Mouse (Mus musculus) liver, embryonic 12.5 days (tissue): Measurements from ENCODE around the gene Hdac1. TPM values are rescaled to one million over a fixed set of nuclear protein-coding genes. Genes with fewer than 3 reads are reported as not detected.
A peak's percentile ranks its signal among the peaks of the same experiment; 100 is the strongest.

Experiments
- ATAC-seq: fragments of 200-750 bp; cut with Nextera tagmentation; 2 replicates; pipeline ENCODE4 v1.8.0; 2017; ENCODE audit warnings: moderate number of reproducible peaks, mild to moderate bottlenecking, moderate library complexity
- H3K27ac ChIP-seq: fragments of 300-500 bp; sonication (generic); 2 replicates; pipeline ENCODE4 v1.5.1; 2016; ENCODE audit warnings: mild to moderate bottlenecking
- H3K27me3 ChIP-seq: fragments of 300-500 bp; sonication (generic); replicated peaks from 2 replicates; pipeline ENCODE4 v1.6.1; 2016; ENCODE audit warnings: mild to moderate bottlenecking, moderate library complexity
- H3K36me3 ChIP-seq: fragments of 300-500 bp; sonication (generic); 2 replicates; pipeline ENCODE4 v1.6.1; 2016; ENCODE audit warnings: mild to moderate bottlenecking, moderate library complexity
- H3K4me1 ChIP-seq: fragments of 300-500 bp; sonication (generic); 2 replicates; pipeline ENCODE4 v1.6.1; 2016
- H3K4me2 ChIP-seq: fragments of 300-500 bp; sonication (generic); 2 replicates; pipeline ENCODE4 v1.6.1; 2016; ENCODE audit warnings: mild to moderate bottlenecking, moderate library complexity
- H3K4me3 ChIP-seq: fragments of 300-500 bp; sonication (generic); 2 replicates; pipeline ENCODE4 v1.5.1; 2016; ENCODE audit warnings: mild to moderate bottlenecking, moderate library complexity
- H3K9ac ChIP-seq: fragments of 300-500 bp; sonication (generic); 2 replicates; pipeline ENCODE4 v1.6.1; 2016; ENCODE audit warnings: mild to moderate bottlenecking, moderate library complexity
- H3K9me3 ChIP-seq: fragments of 300-500 bp; sonication (generic); replicated peaks from 2 replicates; pipeline ENCODE4 v1.6.1; 2016; ENCODE audit warnings: mild to moderate bottlenecking, moderate library complexity
- WGBS: fragments of 180-500 bp; shearing (Covaris S2); methylation state at CpG from one replicate; pipeline ENCODE4 v1.1.7; 2016; ENCODE audit not compliant: insufficient replicate concordance; 5-methylcytosine and 5-hydroxymethylcytosine counted together
- polyA plus RNA-seq: library from polyadenylated mRNA; unstranded; fragments of >200 nt; fragmentation: Nextera tagmentation; extraction: Ambion mirVana; gene quantifications from 2 replicates; pipeline ENCODE4 v1.2.1, GENCODE M21; 2016

Gene Hdac1
- 140 and 145 TPM in 2 replicates for polyA plus RNA-seq

- peak within 1 kb of the TSS; percentile 82 for H3K4me3 ChIP-seq
- peak within 1 kb of the TSS; percentile 91 for H3K27ac ChIP-seq
- H3K9ac ChIP-seq = peak within 1 kb of the TSS; percentile 93
- H3K4me1 ChIP-seq = peaks cover 53% of the 10 kb centered on the region
- 1% methylated on average over 45 of the region's 46 CpGs for WGBS
- peak; percentile 99 for ATAC-seq
- peak within 1 kb of the TSS; percentile 79 for H3K4me2 ChIP-seq
- H3K9me3 ChIP-seq = no peaks in the 10 kb centered on the region
- no peaks in the 10 kb centered on the region for H3K27me3 ChIP-seq
- peaks cover 26% of the 10 kb centered on the region for H3K36me3 ChIP-seq
Observed at GRCm38 (mm10) chr4:129542592-129543141, at the start of gene Hdac1. Hdac1 (minus strand) TSS chr4:129542713.

GRCm38 (mm10) chr4:129588865-129589264 lies 46.4 kb upstream of the Hdac1 start:
- H3K9me3 ChIP-seq = no peaks in the 10 kb centered on the region
- no peak overlapping the region for H3K4me3 ChIP-seq
- H3K27me3 ChIP-seq = no peaks in the 10 kb centered on the region
- peak overlapping the region; percentile 37 for H3K9ac ChIP-seq
- ATAC-seq = peak; percentile 72
- peaks cover 39% of the 10 kb centered on the region for H3K36me3 ChIP-seq
- H3K4me1 ChIP-seq = peaks cover 50% of the 10 kb centered on the region
- WGBS = 49% methylated on average over 4 of the region's 4 CpGs
- H3K4me2 ChIP-seq = peak overlapping the region; percentile 39
- peak overlapping the region; percentile 84 for H3K27ac ChIP-seq

GRCm38 (mm10) chr4:129586943-129587342 lies 44.4 kb upstream of the Hdac1 start:
- H3K9ac ChIP-seq = no peak overlapping the region
- no peak overlapping the region for H3K4me2 ChIP-seq
- no peaks in the 10 kb centered on the region for H3K9me3 ChIP-seq
- no peak for ATAC-seq
- H3K27ac ChIP-seq = peak overlapping the region; percentile 68
- no peaks in the 10 kb centered on the region for H3K27me3 ChIP-seq
- no peak overlapping the region for H3K4me3 ChIP-seq
- 64% methylated on average over 1 of the region's 1 CpGs for WGBS
- peaks cover 20% of the 10 kb centered on the region for H3K36me3 ChIP-seq
- H3K4me1 ChIP-seq = peaks cover 50% of the 10 kb centered on the region

- H3K36me3 ChIP-seq = peaks cover 9% of the 10 kb centered on the region
- no peaks in the 10 kb centered on the region for H3K27me3 ChIP-seq
- WGBS = 39% methylated on average over 9 of the region's 9 CpGs
- H3K4me3 ChIP-seq = peak overlapping the region; percentile 56
- peak overlapping the region; percentile 86 for H3K27ac ChIP-seq
- H3K4me1 ChIP-seq = peaks cover 50% of the 10 kb centered on the region
- peak overlapping the region; percentile 72 for H3K9ac ChIP-seq
- peak; percentile 74 for ATAC-seq
- no peaks in the 10 kb centered on the region for H3K9me3 ChIP-seq
- peak overlapping the region; percentile 86 for H3K4me2 ChIP-seq
Observed at GRCm38 (mm10) chr4:129585773-129586172, 43.3 kb upstream of the Hdac1 start.

- peak overlapping the region; percentile 86 for H3K4me2 ChIP-seq
- H3K4me3 ChIP-seq = peak overlapping the region; percentile 56
- H3K4me1 ChIP-seq = peaks cover 51% of the 10 kb centered on the region
- peak overlapping the region; percentile 86 for H3K27ac ChIP-seq
- H3K9ac ChIP-seq = peak overlapping the region; percentile 72
- peaks cover 1% of the 10 kb centered on the region; the same call in 1 of the 2 replicates for H3K36me3 ChIP-seq
- peak; percentile 75 for ATAC-seq
- no peaks in the 10 kb centered on the region for H3K27me3 ChIP-seq
- WGBS = 2% methylated on average over 36 of the region's 36 CpGs
- H3K9me3 ChIP-seq = no peaks in the 10 kb centered on the region
Observed at GRCm38 (mm10) chr4:129584884-129585608, 42.5 kb upstream of the Hdac1 start.

GRCm38 (mm10) chr4:129584370-129584769 lies 41.9 kb upstream of the Hdac1 start:
- Histone ChIP-seq H3K4me2 (peak overlapping the region; percentile 86), H3K27me3 (no peaks in the 10 kb centered on the region), H3K9ac (peak overlapping the region; percentile 72), H3K36me3 (no peaks in the 10 kb centered on the region), H3K9me3 (no peaks in the 10 kb centered on the region), H3K27ac (peak overlapping the region; percentile 86), H3K4me3 (peak overlapping the region; percentile 56), H3K4me1 (peaks cover 48% of the 10 kb centered on the region)
- ATAC-seq = no peak
- WGBS = 48% methylated on average over 1 of the region's 1 CpGs

GRCm38 (mm10) chr4:129582251-129582650 lies 39.7 kb upstream of the Hdac1 start:
- H3K9ac ChIP-seq = no peak overlapping the region
- H3K27ac ChIP-seq = no peak overlapping the region
- no peaks in the 10 kb centered on the region for H3K9me3 ChIP-seq
- no peaks in the 10 kb centered on the region for H3K36me3 ChIP-seq
- no peak for ATAC-seq
- no peak overlapping the region for H3K4me3 ChIP-seq
- no peak overlapping the region for H3K4me2 ChIP-seq
- peaks cover 16% of the 10 kb centered on the region for H3K27me3 ChIP-seq
- peaks cover 28% of the 10 kb centered on the region for H3K4me1 ChIP-seq
- 82% methylated on average over 1 of the region's 1 CpGs for WGBS

GRCm38 (mm10) chr4:129580347-129580746 lies 37.8 kb upstream of the Hdac1 start:
- WGBS = 54% methylated on average over 7 of the region's 7 CpGs
- Histone ChIP-seq H3K36me3 (no peaks in the 10 kb centered on the region), H3K27me3 (peaks cover 28% of the 10 kb centered on the region), H3K27ac (no peak overlapping the region; the same call in 1 of the 2 replicates), H3K4me2 (no peak overlapping the region), H3K4me1 (peaks cover 28% of the 10 kb centered on the region), H3K9ac (no peak overlapping the region), H3K4me3 (no peak overlapping the region), H3K9me3 (no peaks in the 10 kb centered on the region)
- no peak for ATAC-seq

- H3K9me3 ChIP-seq = no peaks in the 10 kb centered on the region
- peak within 1 kb of the TSS; percentile 5; the same call in 1 of the 2 replicates for H3K27ac ChIP-seq
- no peaks in the 10 kb centered on the region for H3K36me3 ChIP-seq
- H3K4me1 ChIP-seq = peaks cover 20% of the 10 kb centered on the region
- H3K27me3 ChIP-seq = peaks cover 30% of the 10 kb centered on the region
- H3K9ac ChIP-seq = no peak within 1 kb of the TSS
- WGBS = 49% methylated on average over 5 of the region's 5 CpGs
- peak within 1 kb of the TSS; percentile 40 for H3K4me2 ChIP-seq
- 0 out of 2 replicates have a peak within 1 kb of the TSS, but pooled peaks have one; percentile 5 for H3K4me3 ChIP-seq
- no peak for ATAC-seq
Observed at GRCm38 (mm10) chr4:129578466-129578865, 36.0 kb upstream of the Hdac1 start, which contains the start of gene Fam167b. Fam167b (minus strand) TSS chr4:129578549.

- ATAC-seq = no peak
- Histone ChIP-seq H3K9me3 (no peaks in the 10 kb centered on the region), H3K36me3 (no peaks in the 10 kb centered on the region), H3K4me2 (peak overlapping the region; percentile 0; the same call in 1 of the 2 replicates), H3K4me1 (peaks cover 20% of the 10 kb centered on the region), H3K27ac (0 out of 2 replicates have a peak overlapping the region, but pooled peaks have one; percentile 5), H3K9ac (no peak overlapping the region), H3K27me3 (peaks cover 37% of the 10 kb centered on the region), H3K4me3 (0 out of 2 replicates have a peak overlapping the region, but pooled peaks have one; percentile 5)
- 70% methylated on average over 7 of the region's 7 CpGs for WGBS
Observed at GRCm38 (mm10) chr4:129577688-129578087, 35.2 kb upstream of the Hdac1 start.

- H3K27ac ChIP-seq = no peak overlapping the region
- peaks cover 43% of the 10 kb centered on the region for H3K27me3 ChIP-seq
- no peaks in the 10 kb centered on the region for H3K36me3 ChIP-seq
- ATAC-seq = no peak
- H3K4me1 ChIP-seq = peaks cover 20% of the 10 kb centered on the region
- H3K4me2 ChIP-seq = peak overlapping the region; percentile 40
- no peak overlapping the region; the same call in 1 of the 2 replicates for H3K9ac ChIP-seq
- 33% methylated on average over 21 of the region's 21 CpGs for WGBS
- H3K4me3 ChIP-seq = 0 out of 2 replicates have a peak overlapping the region, but pooled peaks have one; percentile 5
- no peaks in the 10 kb centered on the region for H3K9me3 ChIP-seq
Observed at GRCm38 (mm10) chr4:129576863-129577491, 34.5 kb upstream of the Hdac1 start.
